Mouse (Mus musculus): ENCODE measurements at regions not wholly inside any gene's neighbourhood (a gene's known extent, or its start where the extent isn't known, plus 50 kb on each side); places are given as distances from the start of the nearest gene placed in this dataset.
A peak's percentile ranks its signal among the peaks of the same experiment; 100 is the strongest.

DNA sequence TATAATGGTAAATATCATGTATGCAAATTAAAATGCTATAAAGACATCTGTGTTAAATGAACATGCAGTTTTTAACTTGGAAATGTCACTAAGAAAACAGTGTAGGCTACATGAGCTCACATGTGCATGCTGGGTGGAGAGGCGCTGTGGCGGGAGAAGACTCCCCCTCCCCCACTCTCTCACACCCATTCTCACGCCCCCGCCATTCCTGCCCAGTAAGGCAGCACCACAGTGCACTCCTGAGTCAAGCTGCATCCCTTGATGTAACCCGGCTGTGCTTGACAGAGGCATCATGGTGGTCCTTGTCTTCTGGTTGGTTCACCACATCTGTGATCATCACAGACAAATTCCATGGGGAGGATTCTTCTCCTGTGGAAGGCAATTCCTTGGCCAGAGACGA is 647.1 kb upstream of the Fam19a5 start:
- no peak for DNase-seq (ENCODE audit: low spot score in 2 of 2)

DNA sequence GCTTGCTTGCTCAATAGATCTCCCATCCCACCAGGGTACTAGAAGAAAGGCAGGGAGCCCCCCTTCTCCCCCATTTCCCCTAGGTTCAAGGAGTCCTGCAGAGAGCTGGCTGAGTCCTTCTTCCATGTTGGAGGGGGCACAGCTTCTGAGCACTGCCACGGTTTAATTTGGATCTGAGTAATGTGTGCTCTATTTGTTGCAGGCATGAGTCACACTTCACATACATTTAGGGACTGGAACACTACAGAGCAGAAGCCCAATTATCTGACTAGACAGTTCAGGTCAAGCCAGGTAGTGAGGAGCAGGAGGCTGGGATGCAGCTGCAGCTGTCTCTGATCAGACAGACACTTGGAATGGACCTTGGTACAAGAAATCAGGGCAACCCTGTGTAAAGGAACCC is 644.1 kb upstream of the Fam19a5 start:
- DNase-seq (ENCODE audit: low spot score in 2 of 2): no peak

DNA sequence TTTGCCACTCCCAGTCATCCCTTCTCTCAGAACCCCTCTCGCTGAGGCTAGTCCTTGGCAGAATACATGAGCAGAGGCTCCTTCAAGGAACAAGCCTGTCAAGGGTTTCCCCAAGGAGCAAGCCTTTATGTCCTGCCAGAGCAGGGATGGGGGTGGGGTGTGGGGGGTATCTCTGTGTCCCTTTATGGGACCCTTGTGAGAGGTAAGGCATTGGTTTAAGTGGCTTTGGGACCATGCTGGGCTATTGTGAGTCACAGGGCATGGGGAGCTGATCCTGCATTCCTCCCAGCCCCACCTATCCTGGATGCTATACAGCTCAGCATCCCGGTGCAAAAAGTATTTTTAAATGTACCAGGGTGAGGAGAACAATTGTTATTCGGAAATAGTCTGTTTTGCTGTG is 641.1 kb upstream of the Fam19a5 start:
- DNase-seq (ENCODE audit: low spot score in 2 of 2): no peak

DNA sequence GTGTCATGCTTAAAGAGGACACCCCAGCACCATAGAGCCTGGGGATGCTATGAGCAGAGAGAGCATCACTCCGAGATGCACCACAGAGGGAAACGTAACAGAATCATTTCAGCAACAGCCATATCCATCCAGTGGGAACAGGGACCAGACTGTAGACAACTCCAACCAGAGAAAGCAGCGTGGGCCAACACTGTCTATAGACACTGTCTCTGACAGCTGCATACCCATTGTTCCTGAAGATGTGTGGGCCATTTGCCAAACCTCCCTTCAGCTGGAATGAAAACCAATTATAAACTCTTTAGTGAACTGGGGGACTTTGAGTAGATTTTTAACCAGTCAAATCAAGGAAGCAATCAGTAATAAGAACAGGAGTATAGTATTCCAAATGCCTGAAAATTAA is 630.8 kb upstream of the Fam19a5 start:
- DNase-seq (ENCODE audit: low spot score in 2 of 2): no peak

DNA sequence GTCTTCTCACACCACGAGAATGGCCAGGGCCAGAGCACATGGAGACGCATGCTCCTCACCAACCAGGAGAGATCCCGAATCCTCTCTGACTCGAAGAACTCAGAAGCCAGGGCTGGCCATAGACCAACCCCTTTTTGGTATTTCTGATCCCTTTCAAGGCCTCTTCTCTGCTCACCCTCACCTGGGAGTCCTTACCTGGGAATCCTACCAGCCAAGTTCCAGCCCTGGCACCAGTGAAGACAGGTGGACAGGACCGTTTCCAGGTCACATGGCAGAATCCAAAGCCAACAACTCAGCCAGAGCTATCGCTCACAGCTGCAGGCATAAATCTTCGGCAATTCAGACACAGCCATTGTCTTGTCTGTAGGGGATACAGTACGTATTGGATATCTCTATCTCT is 626.2 kb upstream of the Fam19a5 start:
- DNase-seq (ENCODE audit: low spot score in 2 of 2): no peak

DNA sequence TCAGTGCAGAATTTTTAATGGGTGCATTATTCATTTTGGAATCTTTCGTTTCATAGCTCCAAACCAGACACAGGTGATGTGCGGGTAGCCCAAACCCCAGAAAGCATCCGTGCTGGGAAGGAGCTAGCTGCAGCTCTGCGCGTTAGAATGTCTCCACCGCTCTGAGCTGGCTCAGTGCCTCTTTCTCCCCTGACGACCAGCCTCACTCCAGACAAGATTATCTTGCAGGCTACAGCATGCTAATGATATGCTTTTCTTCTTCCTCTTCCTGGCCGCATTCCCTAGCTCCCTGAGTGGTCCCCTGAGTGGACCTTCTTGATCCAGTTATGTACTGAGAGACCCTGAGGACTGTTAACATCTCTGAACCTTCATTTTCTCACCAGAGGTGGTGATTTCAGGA is 624.4 kb upstream of the Fam19a5 start:
- no peak for DNase-seq (ENCODE audit: low spot score in 2 of 2)

GRCm38 (mm10) chr15:86920185-86920584 is 623.9 kb upstream of the Fam19a5 start:
- no peak for DNase-seq (ENCODE audit: low spot score in 2 of 2)

GRCm38 (mm10) chr15:86921401-86921800 is 622.7 kb upstream of the Fam19a5 start:
- no peak for DNase-seq (ENCODE audit: low spot score in 2 of 2)

- no peak for DNase-seq (ENCODE audit: low spot score in 2 of 2)
These were observed 618.9 kb upstream of the Fam19a5 start for GRCm38 (mm10) chr15:86925081-86925749.

- DNase-seq (ENCODE audit: low spot score in 2 of 2): no peak
These were observed 611.6 kb upstream of the Fam19a5 start for GRCm38 (mm10) chr15:86932345-86933075.

DNA sequence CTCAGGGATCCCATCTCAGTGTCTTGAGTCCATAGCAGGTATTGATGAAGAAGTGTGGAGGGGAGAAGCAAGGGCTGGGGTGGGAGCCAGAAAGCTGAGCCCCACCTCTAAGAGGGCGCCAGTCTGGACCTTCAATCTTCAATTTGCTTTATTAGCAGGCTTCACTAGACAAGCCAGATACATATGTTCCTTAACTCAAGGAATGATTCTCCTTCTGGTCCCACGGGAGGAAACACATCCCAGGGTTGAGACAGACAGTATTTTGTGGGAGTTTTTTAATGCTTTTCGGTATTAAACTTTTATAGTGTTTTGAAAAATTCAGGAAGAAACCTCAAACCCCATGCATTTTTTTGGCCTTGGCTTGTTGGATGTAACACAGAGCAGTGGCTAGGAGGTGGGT is 606.7 kb upstream of the Fam19a5 start:
- DNase-seq (ENCODE audit: low spot score in 2 of 2): no peak

- no peak for DNase-seq (ENCODE audit: low spot score in 2 of 2)
These were observed 599.6 kb upstream of the Fam19a5 start for GRCm38 (mm10) chr15:86944529-86944928.

- no peak for DNase-seq (ENCODE audit: low spot score in 2 of 2)
These were observed 591.5 kb upstream of the Fam19a5 start for GRCm38 (mm10) chr15:86952593-86952992.

DNA sequence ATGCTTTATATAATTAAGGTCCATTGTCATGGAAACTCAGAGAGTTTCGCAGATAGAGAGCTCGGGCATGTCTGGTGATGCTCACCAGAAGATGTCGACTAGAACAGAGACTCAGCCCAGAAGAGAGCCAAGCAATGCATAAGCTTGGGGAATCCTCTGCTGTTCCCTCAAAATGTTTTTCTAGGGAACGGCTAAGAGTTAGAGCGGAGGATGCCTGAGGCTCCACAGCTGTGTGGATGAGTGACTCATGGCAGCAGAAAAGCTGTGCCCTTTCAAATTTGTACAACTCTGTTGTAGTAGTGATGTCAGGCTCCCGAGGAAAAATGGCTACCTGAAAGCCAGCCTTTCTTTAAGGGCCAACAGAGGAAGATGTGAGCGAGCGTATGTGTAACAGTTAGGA is 586.2 kb upstream of the Fam19a5 start:
- DNase-seq (ENCODE audit: low spot score in 2 of 2): no peak

DNA sequence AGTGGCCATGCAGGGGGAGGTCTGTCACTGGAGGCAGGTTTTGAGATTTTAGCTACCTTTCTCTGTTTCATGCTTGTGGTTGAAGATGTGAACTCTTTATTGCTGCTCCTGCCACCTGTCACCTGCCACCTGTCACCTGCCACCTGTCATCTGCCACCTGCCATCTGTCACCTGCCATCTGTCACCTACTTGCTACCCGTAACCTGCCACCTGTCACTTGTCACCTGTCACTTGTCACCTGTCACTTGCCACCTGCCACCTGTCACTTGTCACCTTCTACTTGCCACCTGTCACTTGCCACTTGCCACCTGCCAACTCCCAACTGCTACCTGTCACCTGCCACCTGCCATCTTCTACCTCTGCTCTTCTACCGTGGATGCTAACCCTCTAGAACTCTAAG is 581.2 kb upstream of the Fam19a5 start:
- DNase-seq (ENCODE audit: low spot score in 2 of 2): no peak

GRCm38 (mm10) chr15:86963486-86963885 is 580.6 kb upstream of the Fam19a5 start:
- no peak for DNase-seq (ENCODE audit: low spot score in 2 of 2)

- no peak for DNase-seq (ENCODE audit: low spot score in 2 of 2)
These were observed 572.7 kb upstream of the Fam19a5 start for GRCm38 (mm10) chr15:86971436-86971835.

GRCm38 (mm10) chr15:86996196-86996595 is 547.9 kb upstream of the Fam19a5 start:
- DNase-seq (ENCODE audit: low spot score in 2 of 2): no peak

- no peak for DNase-seq (ENCODE audit: low spot score in 2 of 2)
These were observed 525.1 kb upstream of the Fam19a5 start for GRCm38 (mm10) chr15:87018978-87019377.

- DNase-seq (ENCODE audit: low spot score in 2 of 2): peak; percentile 22 to 71
These were observed 498.1 kb upstream of the Fam19a5 start for GRCm38 (mm10) chr15:87045971-87046370.

DNA sequence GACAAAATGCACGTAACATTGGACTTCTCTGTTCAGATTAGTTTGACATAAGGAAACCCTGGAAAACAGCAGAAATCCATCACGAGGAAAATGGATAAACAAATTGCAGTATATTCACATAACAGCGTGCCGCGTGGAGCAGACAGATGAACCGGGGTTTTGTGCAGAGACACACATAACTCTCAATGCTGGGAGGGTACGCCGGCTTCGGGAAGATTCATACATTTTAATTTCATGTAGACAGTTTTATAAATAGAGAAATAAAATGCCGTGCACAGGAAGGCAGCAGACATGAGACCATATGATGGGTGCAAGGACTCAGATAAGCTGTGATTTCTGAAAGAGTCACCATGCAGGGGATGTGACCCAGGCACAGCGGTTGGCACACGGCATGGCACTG is 489.9 kb upstream of the Fam19a5 start:
- DNase-seq (ENCODE audit: low spot score in 2 of 2): peak; percentile 12 to 63

DNA sequence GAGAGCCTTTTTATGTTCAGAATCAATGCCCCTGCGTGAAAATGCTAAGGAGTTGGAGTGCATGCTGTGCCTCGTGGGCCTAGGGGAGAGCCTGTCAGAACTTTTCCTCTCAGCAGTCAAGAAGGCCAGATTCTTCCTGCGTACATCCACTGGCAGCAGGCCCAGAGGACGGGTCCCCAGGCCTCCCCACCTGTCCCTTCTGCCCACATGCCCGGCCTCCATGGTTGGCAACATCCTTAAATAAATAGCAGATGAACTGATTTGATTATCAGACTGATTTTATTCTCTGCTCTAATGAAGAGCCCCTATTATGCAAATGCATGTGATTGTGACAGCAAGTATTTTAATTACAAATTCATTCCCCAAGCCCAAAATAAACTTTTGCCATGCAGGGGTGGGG is 479.2 kb upstream of the Fam19a5 start:
- DNase-seq (ENCODE audit: low spot score in 2 of 2): peak; percentile 15 to 16

DNA sequence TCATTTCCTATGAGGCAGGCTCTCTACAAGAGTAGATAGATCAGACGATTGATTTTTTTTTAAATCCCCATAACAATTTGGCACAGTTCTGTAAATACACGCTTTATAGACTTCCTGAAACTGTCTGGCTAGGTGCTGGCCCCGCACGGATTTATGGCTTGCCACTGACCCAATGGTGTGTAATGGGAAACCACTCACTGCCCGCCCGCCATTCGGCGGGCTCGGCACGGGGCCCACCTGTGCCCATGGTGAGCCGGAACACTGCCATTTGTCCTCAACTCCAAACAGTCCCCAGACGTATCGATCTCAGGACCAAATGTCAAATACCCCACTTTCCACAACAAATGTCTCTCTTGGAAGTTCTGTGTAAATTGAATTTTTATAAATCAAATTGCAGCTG is 475.8 kb upstream of the Fam19a5 start:
- no peak for DNase-seq (ENCODE audit: low spot score in 2 of 2)

Measured in layer of hippocampus, postnatal 14 days (tissue).